Mouse (Mus musculus): ENCODE data around the gene Olfr1367.

DNA sequence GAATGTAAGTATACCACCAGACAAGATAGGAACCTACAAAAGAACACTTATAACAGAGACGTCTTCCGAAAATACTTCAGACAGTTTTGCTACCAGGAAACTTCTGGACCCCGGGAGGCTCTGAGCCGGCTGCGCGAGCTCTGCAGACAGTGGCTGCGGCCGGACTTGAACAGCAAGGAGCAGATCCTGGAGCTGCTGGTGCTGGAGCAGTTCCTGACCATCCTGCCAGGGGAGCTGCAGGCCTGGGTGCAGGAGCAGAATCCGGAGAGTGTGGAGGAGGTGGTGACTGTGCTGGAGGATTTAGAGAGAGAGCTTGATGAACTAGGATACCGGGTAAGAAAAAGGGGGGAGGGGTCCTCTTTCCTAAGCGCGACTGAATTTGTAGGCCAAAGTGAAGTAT lies 17.0 kb downstream of the Olfr1367 start:
- TF ChIP-seq FLI1 (IDR thresholded peaks at IDR 0.05; ENCODE audit: low read length) (no peak), GATA1 (IDR thresholded peaks at IDR 0.05; ENCODE audit: borderline replicate concordance, low read length) (no peak)
